Mouse (Mus musculus) limb, embryonic 14.5 days (tissue): ENCODE results near the gene Nexn. TPM values are rescaled to one million over a fixed set of nuclear protein-coding genes. Genes with fewer than 3 reads are reported as not detected.

Source experiments
- ATAC-seq: fragments of 200-750 bp; cut with Nextera tagmentation; 2 replicates; pipeline ENCODE4 v1.8.0; 2017; ENCODE audit warnings: low read depth, moderate number of reproducible peaks, moderate TSS enrichment; ENCODE audit not compliant: low FRiP score
- DNase-seq: peaks from one replicate; pipeline ENCODE4 v3.0.0-alpha.2; 2015; ENCODE audit warnings: low spot score
- H3K27ac ChIP-seq: fragments of 300-500 bp; sonication (generic); replicated peaks from 2 replicates; pipeline ENCODE4 v1.5.1; 2014; ENCODE audit warnings: low read depth, mild to moderate bottlenecking, low read length, moderate library complexity, mixed read lengths
- H3K27me3 ChIP-seq: fragments of 300-500 bp; sonication (generic); 2 replicates; pipeline ENCODE4 v1.6.1; 2014; ENCODE audit warnings: low read length, mixed read lengths; ENCODE audit not compliant: control insufficient read depth, insufficient read depth
- H3K36me3 ChIP-seq: fragments of 300-500 bp; sonication (generic); 2 replicates; pipeline ENCODE4 v1.6.1; 2014; ENCODE audit warnings: mild to moderate bottlenecking, low read length, moderate library complexity, mixed read lengths; ENCODE audit not compliant: control insufficient read depth, insufficient read depth
- H3K4me1 ChIP-seq: fragments of 300-500 bp; sonication (generic); 2 replicates; pipeline ENCODE4 v1.6.1; 2014; ENCODE audit warnings: antibody characterized with exemption, low read length, mixed read lengths; ENCODE audit not compliant: control insufficient read depth, insufficient read depth
- H3K4me2 ChIP-seq: fragments of 300-500 bp; sonication (generic); replicated peaks from 2 replicates; pipeline ENCODE4 v1.6.1; 2014; ENCODE audit warnings: low read depth, mild to moderate bottlenecking, low read length, moderate library complexity; ENCODE audit not compliant: severe bottlenecking
- H3K4me3 ChIP-seq: fragments of 300-500 bp; sonication (generic); replicated peaks from 2 replicates; pipeline ENCODE4 v1.5.1; 2014; ENCODE audit warnings: low read length
- H3K9ac ChIP-seq: fragments of 300-500 bp; sonication (generic); 2 replicates; pipeline ENCODE4 v1.6.1; 2014; ENCODE audit warnings: mild to moderate bottlenecking, low read depth, low read length, moderate library complexity; ENCODE audit not compliant: severe bottlenecking
- H3K9me3 ChIP-seq: fragments of 300-500 bp; sonication (generic); 2 replicates; pipeline ENCODE4 v1.6.1; 2016; ENCODE audit warnings: low read length; ENCODE audit not compliant: control insufficient read depth
- POLR2A ChIP-seq: fragments of 200-500 bp; IDR thresholded peaks from 2 replicates; pipeline ENCODE4 v1.8.0; 2012; ENCODE audit warnings: inconsistent platforms, mild to moderate bottlenecking, moderate library complexity, borderline replicate concordance; ENCODE audit not compliant: insufficient read depth, insufficient read length; ENCODE audit errors: extremely low read depth
- WGBS: fragments of 180-500 bp; shearing (Covaris S2); extraction: QIAGEN DNeasy Blood & Tissue Kit; methylation state at CpG from one replicate; pipeline ENCODE4 v1.1.7; 2014; 5-methylcytosine and 5-hydroxymethylcytosine counted together
- polyA plus RNA-seq, 2 experiments: library from polyadenylated mRNA; depleted of rRNA in 1 of 2; stranded (reverse) in 1 of 2; unstranded in 1 of 2; fragments of >200 nt; fragmentation: Nextera tagmentation in 1 of 2; extraction: Ambion mirVana in 1 of 2; gene quantifications; 2 replicates each; pipeline versions ENCODE4 v1.2.1 to v1.2.3; 2012 to 2014

The Nexn gene
- polyA plus RNA-seq, 2 experiments, result 17.5 to 26.0 TPM

GRCm38 (mm10) chr3:152250487-152250886 is 15.7 kb downstream of the Nexn start:
- no peak overlapping the region for H3K9ac ChIP-seq
- ATAC-seq (no peak), DNase-seq (no peak)
- no peaks in the 10 kb centered on the region for H3K36me3 ChIP-seq
- H3K4me2 ChIP-seq, result no peak overlapping the region
- H3K27ac ChIP-seq, result no peak overlapping the region
- no peak for TF ChIP-seq POLR2A
- no peaks in the 10 kb centered on the region for H3K27me3 ChIP-seq
- no peaks in the 10 kb centered on the region for H3K4me1 ChIP-seq
- H3K4me3 ChIP-seq, result no peak overlapping the region
- WGBS, result 80% methylated on average over 1 of the region's 1 CpGs
- no peaks in the 10 kb centered on the region for H3K9me3 ChIP-seq

- no peaks in the 10 kb centered on the region for H3K27me3 ChIP-seq
- H3K36me3 ChIP-seq, result no peaks in the 10 kb centered on the region
- H3K9ac ChIP-seq, result no peak overlapping the region
- no peak for DNase-seq
- WGBS, result 89% methylated on average over 12 of the region's 12 CpGs
- no peak for TF ChIP-seq POLR2A
- no peak overlapping the region for H3K4me3 ChIP-seq
- H3K4me1 ChIP-seq, result no peaks in the 10 kb centered on the region
- H3K4me2 ChIP-seq, result no peak overlapping the region
- ATAC-seq, result no peak
- H3K9me3 ChIP-seq, result no peaks in the 10 kb centered on the region
- H3K27ac ChIP-seq, result no peak overlapping the region
These were observed 18.4 kb downstream of the Nexn start for GRCm38 (mm10) chr3:152247708-152248107.

GRCm38 (mm10) chr3:152245273-152245910 is 20.8 kb downstream of the Nexn start:
- Histone ChIP-seq H3K27me3 (no peaks in the 10 kb centered on the region), H3K4me3 (no peak overlapping the region), H3K9ac (no peak overlapping the region), H3K27ac (no peak overlapping the region), H3K4me1 (no peaks in the 10 kb centered on the region), H3K36me3 (peaks cover 8% of the 10 kb centered on the region), H3K4me2 (no peak overlapping the region), H3K9me3 (no peaks in the 10 kb centered on the region)
- ATAC-seq, result no peak
- WGBS, result 82% methylated on average over 5 of the region's 5 CpGs
- no peak for TF ChIP-seq POLR2A
- DNase-seq, result no peak

GRCm38 (mm10) chr3:152243304-152243703 is 22.8 kb downstream of the Nexn start:
- no peaks in the 10 kb centered on the region for H3K4me1 ChIP-seq
- no peak for DNase-seq
- ATAC-seq, result no peak
- H3K27ac ChIP-seq, result no peak overlapping the region
- no peak overlapping the region for H3K4me3 ChIP-seq
- peaks cover 23% of the 10 kb centered on the region for H3K36me3 ChIP-seq
- H3K9me3 ChIP-seq, result no peaks in the 10 kb centered on the region
- TF ChIP-seq POLR2A, result no peak
- H3K27me3 ChIP-seq, result no peaks in the 10 kb centered on the region
- H3K4me2 ChIP-seq, result no peak overlapping the region
- WGBS, result 76% methylated on average over 4 of the region's 4 CpGs
- no peak overlapping the region for H3K9ac ChIP-seq

GRCm38 (mm10) chr3:152241098-152241497 is 25.1 kb downstream of the Nexn start:
- no peak for TF ChIP-seq POLR2A
- Histone ChIP-seq H3K27ac (no peak overlapping the region), H3K9ac (no peak overlapping the region), H3K4me2 (no peak overlapping the region), H3K9me3 (no peaks in the 10 kb centered on the region), H3K4me1 (no peaks in the 10 kb centered on the region), H3K27me3 (no peaks in the 10 kb centered on the region), H3K36me3 (peaks cover 37% of the 10 kb centered on the region), H3K4me3 (no peak overlapping the region)
- ATAC-seq (no peak), DNase-seq (no peak)
- 35% methylated on average over 3 of the region's 3 CpGs for whole genome bisulfite sequencing
